Mouse (Mus musculus): ENCODE results near the gene Snapc1.

Snapc1 gene

DNA sequence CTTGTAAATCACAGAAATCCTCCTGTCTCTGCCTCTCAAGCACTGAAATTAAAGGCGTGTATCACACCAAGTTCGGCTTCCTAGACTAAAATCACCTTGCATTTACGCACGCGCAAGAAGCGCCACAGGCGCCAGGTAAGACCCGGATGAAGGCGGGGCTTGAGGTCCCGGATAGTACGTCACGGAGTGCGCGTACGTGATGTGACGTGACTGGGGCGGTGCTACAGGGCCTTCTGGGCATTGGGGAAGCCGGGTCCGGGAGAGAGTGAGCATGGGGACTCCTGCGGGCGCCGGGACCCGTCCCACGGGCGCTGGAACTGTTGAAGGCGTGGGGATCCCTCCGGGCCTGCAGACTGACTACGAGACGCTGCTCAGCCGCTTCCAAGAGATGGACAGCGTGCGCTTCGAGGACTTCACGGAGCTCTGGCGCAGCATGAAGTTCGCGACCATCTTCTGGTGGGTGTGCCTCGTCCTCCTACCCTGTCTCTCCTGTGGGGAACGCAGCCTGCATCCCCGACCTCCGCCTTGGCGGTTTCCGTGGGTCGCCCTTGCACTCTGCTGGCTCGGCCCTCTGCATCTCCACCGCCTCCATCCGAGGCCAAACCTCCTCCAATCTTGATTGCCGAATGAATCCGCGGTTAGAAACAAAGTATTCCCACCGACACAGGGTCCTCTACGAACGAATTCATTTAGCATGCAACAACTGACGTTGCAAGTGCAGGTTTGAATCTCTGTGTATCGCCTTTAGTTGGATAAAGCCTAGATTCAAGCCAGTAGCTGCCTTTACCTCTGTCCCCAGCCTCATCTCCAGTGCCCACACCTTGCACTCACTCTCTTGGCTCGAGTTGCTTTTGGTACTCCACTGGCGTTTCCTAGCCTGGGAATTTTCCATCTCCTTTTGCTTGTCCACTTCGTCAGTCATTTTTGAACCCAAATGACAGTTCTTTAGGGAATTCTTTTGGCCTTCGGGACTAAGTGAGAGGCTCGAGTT lies at the start of gene Snapc1:
Gene Snapc1 (plus strand): TSS at position 191 of the 991 bp plus-strand sequence.
- peak; percentile 97 for DNase-seq (ENCODE audit: low spot score)

GRCm38 (mm10) chr12:73918479-73918878 lies 45.8 kb upstream of the Snapc1 start:
- no peak for DNase-seq (ENCODE audit: low spot score)

DNA sequence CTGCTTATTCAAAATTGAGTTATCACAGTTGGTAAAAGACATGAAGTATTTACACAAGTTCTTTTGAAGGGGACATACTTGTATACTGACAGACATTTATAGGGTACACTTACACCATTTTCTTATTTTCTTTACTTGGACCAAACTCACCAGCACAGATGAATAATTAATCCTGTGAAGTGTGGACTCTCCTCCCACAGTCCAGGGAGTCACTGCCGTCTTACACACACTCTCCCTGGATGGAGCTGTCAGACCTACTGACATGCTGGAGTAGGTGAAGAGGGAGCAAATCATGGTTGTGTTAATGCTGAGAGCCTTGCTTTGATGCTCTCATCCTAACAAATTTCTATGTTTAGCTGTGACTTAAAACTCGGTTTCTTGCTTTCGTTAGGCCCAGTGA lies 34.0 kb upstream of the Snapc1 start:
- no peak for DNase-seq (ENCODE audit: low spot score)

DNA sequence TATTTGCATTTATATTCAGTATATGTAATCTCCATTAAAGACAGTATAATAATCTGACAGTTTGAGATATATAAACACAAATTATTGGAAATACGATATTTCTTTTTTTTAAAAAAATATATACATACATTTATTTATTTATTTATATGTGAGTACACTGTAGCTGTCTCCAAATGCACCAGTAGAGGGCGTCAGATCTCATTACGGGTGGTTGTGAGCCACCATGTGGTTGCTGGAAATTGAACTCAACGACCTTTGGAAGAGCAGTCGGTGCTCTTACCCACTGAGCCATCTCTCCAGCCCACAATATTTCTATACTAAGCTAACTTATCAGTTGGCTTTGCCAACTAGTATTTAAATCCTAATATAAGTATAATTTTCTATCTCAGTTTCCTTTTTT lies 33.0 kb upstream of the Snapc1 start:
- peak; percentile 35 for DNase-seq (ENCODE audit: low spot score)

DNA sequence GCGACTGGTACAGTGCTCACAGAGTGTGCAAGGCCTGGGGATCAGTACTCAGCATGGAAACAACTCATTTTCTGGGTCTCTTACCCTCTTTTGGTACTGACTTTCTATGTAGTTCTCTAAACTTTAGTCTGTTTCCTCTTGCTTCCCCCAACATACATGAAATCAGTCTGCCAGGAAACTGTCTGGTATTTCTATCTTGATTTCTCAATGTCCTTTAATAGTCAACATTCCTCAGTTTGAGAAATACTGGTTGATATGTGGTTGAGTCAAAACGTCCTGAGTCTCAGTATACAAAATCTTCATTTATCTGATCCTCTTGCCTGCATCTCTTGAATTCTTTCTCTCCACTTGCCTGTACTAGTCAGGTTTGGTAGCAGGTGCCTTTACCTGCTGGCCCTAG lies 29.8 kb upstream of the Snapc1 start:
- DNase-seq (ENCODE audit: low spot score): no peak

- DNase-seq (ENCODE audit: low spot score): no peak
These were observed 26.9 kb upstream of the Snapc1 start, which contains the start of gene Gm49321 for GRCm38 (mm10) chr12:73937353-73937752. TSS of gene Gm49321 (plus strand) at chr12:73937653.

DNA sequence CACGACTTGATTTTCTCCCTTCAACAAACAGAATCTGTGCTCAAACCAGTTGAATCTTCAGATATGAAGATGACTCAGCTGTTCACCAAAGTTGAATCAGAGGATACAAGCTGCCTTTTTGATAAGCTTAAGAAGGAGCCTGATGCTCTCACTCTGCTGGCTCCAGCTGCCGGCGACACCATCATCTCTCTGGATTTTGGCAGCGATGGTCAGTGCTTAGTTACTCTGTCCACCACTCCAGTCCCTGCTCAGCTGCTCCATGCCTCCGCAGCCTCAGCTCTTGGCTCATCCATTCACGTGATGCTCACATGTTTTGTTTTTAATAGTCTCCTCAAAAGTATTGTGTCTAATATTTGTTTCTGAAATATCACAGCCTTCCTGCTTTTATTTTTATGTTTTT lies 24.7 kb upstream of the Snapc1 start:
- no peak for DNase-seq (ENCODE audit: low spot score)

GRCm38 (mm10) chr12:73948415-73948814 lies 15.9 kb upstream of the Snapc1 start:
- DNase-seq (ENCODE audit: low spot score): no peak

- DNase-seq (ENCODE audit: low spot score): peak; percentile 17
These were observed 14.8 kb upstream of the Snapc1 start for GRCm38 (mm10) chr12:73949318-73950058.

- DNase-seq (ENCODE audit: low spot score): peak; percentile 20
These were observed 11.4 kb upstream of the Snapc1 start for GRCm38 (mm10) chr12:73952879-73953278.

DNA sequence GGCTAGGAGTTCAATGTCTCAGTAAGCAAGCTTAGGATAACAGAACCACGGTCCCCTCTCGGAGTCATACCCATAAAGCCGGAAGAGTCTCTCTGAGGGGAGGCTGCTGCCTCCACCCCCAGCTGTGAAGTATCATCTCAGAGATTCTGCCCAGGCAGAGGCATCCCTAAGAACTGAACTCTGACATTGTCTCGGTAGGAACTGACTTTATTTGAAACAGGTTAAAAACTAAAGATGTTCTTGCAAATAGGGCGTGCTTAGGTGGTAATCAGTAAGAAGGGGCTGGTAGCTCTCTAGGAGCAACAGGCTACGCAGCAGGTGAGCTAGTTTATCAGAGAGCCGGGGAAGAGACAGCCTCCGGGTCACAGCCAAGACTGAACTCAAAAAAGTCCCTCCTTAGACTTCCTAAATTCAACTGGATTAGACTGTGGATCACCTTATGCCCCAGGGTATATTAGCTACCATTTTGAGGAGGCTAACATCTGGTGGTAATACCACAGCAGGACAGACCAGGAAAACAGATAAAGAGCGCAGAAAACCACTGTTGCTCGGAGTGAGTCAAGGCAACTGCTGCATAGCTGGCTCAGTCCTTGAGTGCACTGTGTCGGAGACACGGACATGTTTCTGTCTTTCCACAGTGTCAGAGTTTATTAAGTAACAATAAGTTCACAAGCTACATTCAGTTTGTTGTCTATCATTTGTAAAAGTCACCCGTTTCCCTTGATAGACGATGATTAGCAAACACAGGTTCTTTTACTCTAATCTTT lies 10.7 kb upstream of the Snapc1 start:
- no peak for DNase-seq (ENCODE audit: low spot score)

- DNase-seq (ENCODE audit: low spot score): no peak
These were observed 9.5 kb upstream of the Snapc1 start for GRCm38 (mm10) chr12:73954785-73955184.

GRCm38 (mm10) chr12:73957676-73958075 lies 6.6 kb upstream of the Snapc1 start:
- no peak for DNase-seq (ENCODE audit: low spot score)

GRCm38 (mm10) chr12:73958830-73959229 lies 5.5 kb upstream of the Snapc1 start:
- DNase-seq (ENCODE audit: low spot score): no peak

DNA sequence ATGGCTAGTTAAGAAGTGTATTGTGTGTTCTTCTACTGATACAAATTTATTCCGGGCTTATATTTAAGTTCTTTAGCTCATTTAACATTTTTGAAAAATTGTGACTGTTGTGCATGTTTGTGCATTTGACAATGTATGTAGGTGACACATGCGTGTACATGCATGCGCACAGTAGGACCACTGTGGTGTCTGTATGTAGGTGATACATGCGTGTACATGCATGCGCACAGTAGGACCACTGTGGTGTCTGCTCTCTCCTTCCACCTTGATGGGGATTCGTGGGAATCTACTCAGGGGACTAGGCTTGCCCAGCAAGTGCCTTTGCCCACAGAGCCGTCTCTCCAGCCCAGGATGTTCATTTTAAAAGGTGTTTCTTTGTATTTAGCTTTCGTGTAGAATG lies 4.9 kb downstream of the Snapc1 start:
- DNase-seq (ENCODE audit: low spot score): no peak

GRCm38 (mm10) chr12:73974584-73974983 lies 10.3 kb downstream of the Snapc1 start:
- DNase-seq (ENCODE audit: low spot score): no peak

GRCm38 (mm10) chr12:73978144-73978543 lies 13.9 kb downstream of the Snapc1 start:
- no peak for DNase-seq (ENCODE audit: low spot score)

DNA sequence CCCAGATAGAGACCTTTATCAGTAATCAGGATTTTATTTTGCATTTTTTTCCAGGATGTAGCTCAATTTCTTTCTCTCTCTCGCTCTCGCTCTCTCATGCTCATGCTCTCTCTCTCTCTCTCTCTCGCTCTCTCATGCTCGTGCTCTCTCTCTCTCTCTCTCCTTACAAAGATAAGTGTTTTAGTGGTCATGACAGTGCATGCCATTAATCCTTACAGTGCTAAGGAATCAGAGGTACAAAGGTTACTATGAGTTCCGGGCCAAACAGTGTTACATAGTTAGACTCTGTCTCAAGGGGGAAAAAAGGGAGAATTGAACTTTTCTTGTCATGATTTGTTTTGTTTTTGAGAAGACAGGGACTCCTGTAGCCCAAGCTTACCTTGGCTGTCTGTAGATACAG lies 15.4 kb downstream of the Snapc1 start:
- DNase-seq (ENCODE audit: low spot score): no peak

DNA sequence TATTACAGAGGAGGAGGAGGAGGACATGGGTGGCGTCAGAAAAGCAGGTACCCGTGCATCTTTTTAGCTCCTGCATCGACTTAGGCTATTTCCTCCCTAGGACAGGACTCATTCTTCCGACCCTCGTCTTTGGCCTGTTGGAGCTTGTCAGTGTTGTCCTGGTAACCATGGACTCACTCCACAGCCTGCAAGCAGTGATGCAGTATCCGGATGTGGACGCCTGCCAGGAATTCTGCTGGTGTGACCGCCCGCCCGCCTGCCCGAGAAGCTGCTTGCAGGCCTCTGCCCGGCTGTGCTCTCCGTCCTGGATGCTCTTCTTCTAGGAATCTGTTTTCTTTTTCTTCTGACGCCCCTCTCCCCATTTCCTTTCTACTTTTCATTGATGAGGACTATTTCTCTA lies 18.3 kb downstream of the Snapc1 start:
- peak; percentile 29 for DNase-seq (ENCODE audit: low spot score)

DNA sequence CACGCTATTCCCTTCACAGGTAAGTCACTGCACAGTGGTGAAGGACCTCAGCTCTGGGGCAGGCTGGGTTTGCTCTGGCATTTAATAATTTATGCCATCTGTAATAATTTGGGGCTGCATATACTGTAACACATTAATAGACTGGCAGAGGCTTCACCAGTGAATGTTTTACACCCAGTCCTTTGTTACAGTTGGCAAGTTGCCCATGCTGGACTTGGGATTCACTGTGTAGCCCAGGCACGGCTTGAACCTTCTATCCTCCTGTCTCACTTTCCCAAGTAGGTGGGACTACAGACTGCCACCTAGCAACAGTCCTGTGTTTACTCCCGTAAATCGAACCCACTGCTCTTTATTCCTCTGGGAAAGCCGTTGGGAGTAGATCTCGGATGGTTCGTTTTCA lies 22.0 kb downstream of the Snapc1 start:
- DNase-seq (ENCODE audit: low spot score): no peak

DNA sequence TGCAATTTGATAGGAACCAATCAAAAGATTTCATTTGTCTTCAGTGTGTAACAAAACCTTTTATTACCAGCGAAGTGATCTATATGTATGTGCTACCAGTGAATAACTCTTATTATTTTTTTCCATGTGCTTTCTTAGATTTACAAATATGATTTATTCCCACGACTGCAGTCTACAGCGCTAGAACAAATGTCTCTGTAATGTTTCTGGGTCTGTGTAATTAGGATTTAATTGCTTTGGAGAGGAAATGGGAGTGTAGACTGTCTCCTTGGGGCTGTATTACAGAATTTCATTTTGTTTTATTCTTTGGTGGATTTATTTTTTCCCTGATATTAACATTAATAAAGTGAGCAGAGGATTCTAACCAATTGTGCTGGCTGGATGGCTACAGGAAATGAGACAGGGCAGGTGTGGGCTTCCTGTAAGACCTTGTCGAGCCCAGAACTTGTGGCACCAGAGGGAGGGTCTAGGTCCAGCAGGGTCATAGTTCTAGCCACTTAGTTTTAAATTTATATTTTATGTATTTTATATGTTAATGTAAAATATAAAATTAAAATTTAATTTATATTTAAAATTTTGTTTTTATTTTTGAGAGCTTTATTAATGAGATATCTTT lies 24.2 kb downstream of the Snapc1 start:
- no peak for DNase-seq (ENCODE audit: low spot score)

GRCm38 (mm10) chr12:73989594-73989993 lies 25.3 kb downstream of the Snapc1 start:
- peak; percentile 21 for DNase-seq (ENCODE audit: low spot score)
